Mouse (Mus musculus) testis, adult 10 weeks (tissue): ENCODE results near the gene Maz. TPM values are rescaled to one million over a fixed set of nuclear protein-coding genes. Genes with fewer than 3 reads are reported as not detected.

ENCODE experiments used
- polyA plus RNA-seq: library from polyadenylated mRNA; stranded (reverse); fragments of 350-450 nt; fragmentation: Illumina TruSeq; extraction: RNeasy Lipid Tissue Mini Kit (QIAGEN cat#74804); gene quantifications from one replicate; pipeline ENCODE4 v1.2.3, GENCODE M21; 2014; ENCODE audit warnings: low read depth, low replicate concordance

Gene Maz
- polyA plus RNA-seq, result 14.6 TPM

GRCm38 (mm10) chr7:127026984-127027726 is at the start of gene Maz:
Maz (minus strand) TSS chr7:127027037.

GRCm38 (mm10) chr7:127041851-127042672 is 15.2 kb upstream of the Maz start, which contains the start of gene Kif22:
Kif22 (minus strand) TSS chr7:127042471.

GRCm38 (mm10) chr7:127020901-127021562 is 5.8 kb downstream of the Maz start, which contains the start of the genes Gm42742 and Prrt2:
Gm42742 (minus strand) TSS chr7:127021097.
Prrt2 (minus strand) TSS chr7:127021211.

GRCm38 (mm10) chr7:127016971-127017949 is 9.6 kb downstream of the Maz start, which contains the start of gene Pagr1a:
Pagr1a (minus strand) TSS chr7:127017352.

GRCm38 (mm10) chr7:127016481-127016485 is 10.6 kb downstream of the Maz start, which contains the start of gene Pagr1b:
Pagr1b (minus strand) TSS chr7:127016484.

GRCm38 (mm10) chr7:127014320-127014719 is 12.5 kb downstream of the Maz start, which contains the start of gene Mvp:
Mvp (minus strand) TSS chr7:127014621.

GRCm38 (mm10) chr7:126975950-126976866 is 50.6 kb downstream of the Maz start, which contains the start of gene Cdiptos:
Cdiptos (minus strand) TSS chr7:126976098.

GRCm38 (mm10) chr7:126975893-126975949 is 51.1 kb downstream of the Maz start, which contains the start of gene Cdipt:
Cdipt (plus strand) TSS chr7:126975914.

Other genes starting within 250 kb of the Maz start
- not detected for gene Tbx6, start 245.6 kb downstream of the Maz start, polyA plus RNA-seq
- 58.9 TPM for gene Ppp4c, start 234.5 kb downstream of the Maz start, polyA plus RNA-seq
- 2.7 TPM for gene Fam57b, start 229.4 kb downstream of the Maz start, polyA plus RNA-seq
- gene 4930451I11Rik, start 195.4 kb downstream of the Maz start, polyA plus RNA-seq, result 39.4 TPM
- gene Doc2a, start 179.6 kb downstream of the Maz start, polyA plus RNA-seq, result 0.42 TPM
- 101 TPM for gene Hirip3, start 165.1 kb downstream of the Maz start, polyA plus RNA-seq
- gene Ino80e, start 164.7 kb downstream of the Maz start, polyA plus RNA-seq, result 26.9 TPM
- gene Taok2, start 142.3 kb downstream of the Maz start, polyA plus RNA-seq, result 7.7 TPM
- 5.4 TPM for gene Tmem219, start 104.1 kb downstream of the Maz start, polyA plus RNA-seq
- gene Kctd13, start 98.2 kb downstream of the Maz start, polyA plus RNA-seq, result 9.1 TPM
- gene Asphd1, start 77.5 kb downstream of the Maz start, polyA plus RNA-seq, result not detected
- gene Sez6l2, start 76.5 kb downstream of the Maz start, polyA plus RNA-seq, result 3.2 TPM
- gene Cdipt, start 51.1 kb downstream of the Maz start, polyA plus RNA-seq, result 7.6 TPM
- 527 TPM for gene Cdiptos, start 50.9 kb downstream of the Maz start, polyA plus RNA-seq
- 0.11 TPM for gene Mvp, start 12.4 kb downstream of the Maz start, polyA plus RNA-seq
- not detected for gene Pagr1b, start 10.6 kb downstream of the Maz start, polyA plus RNA-seq
- not detected for gene Pagr1a, start 9.7 kb downstream of the Maz start, polyA plus RNA-seq
- 0.80 TPM for gene Gm42742, start 5.9 kb downstream of the Maz start, polyA plus RNA-seq
- gene Prrt2, start 5.8 kb downstream of the Maz start, polyA plus RNA-seq, result 0.22 TPM
- 12.4 TPM for gene Kif22, start 15.4 kb upstream of the Maz start, polyA plus RNA-seq
- gene Zg16, start 60.3 kb upstream of the Maz start, polyA plus RNA-seq, result not detected
- gene AI467606, start 64.3 kb upstream of the Maz start, polyA plus RNA-seq, result 1.8 TPM
- not detected for gene Qprt, start 95.2 kb upstream of the Maz start, polyA plus RNA-seq
- 0.07 TPM for gene Spn, start 110.8 kb upstream of the Maz start, polyA plus RNA-seq
- gene Cd2bp2, start 169.0 kb upstream of the Maz start, polyA plus RNA-seq, result 8.9 TPM
- gene Tbc1d10b, start 181.4 kb upstream of the Maz start, polyA plus RNA-seq, result 1.6 TPM
- gene Mylpf, start 181.9 kb upstream of the Maz start, polyA plus RNA-seq, result not detected
- 1.1 TPM for gene Zfp553, start 206.0 kb upstream of the Maz start, polyA plus RNA-seq
- gene Sept1, start 206.1 kb upstream of the Maz start, polyA plus RNA-seq, result 0.53 TPM
- 6.9 TPM for gene Zfp771, start 217.2 kb upstream of the Maz start, polyA plus RNA-seq
- gene Dctpp1, start 233.7 kb upstream of the Maz start, polyA plus RNA-seq, result 0.62 TPM
- gene Sephs2, start 247.0 kb upstream of the Maz start, polyA plus RNA-seq, result 126 TPM